Mouse (Mus musculus) myocyte (in vitro differentiated cells): ENCODE data around the gene Gm17622.

Experiments
- CEBPB ChIP-seq: IDR thresholded peaks from 2 replicates; pipeline ENCODE4 v1.6.1; 2011; ENCODE audit warnings: mild to moderate bottlenecking, moderate library complexity; ENCODE audit not compliant: poor library complexity, insufficient read depth, severe bottlenecking
- E2F4 ChIP-seq: IDR thresholded peaks from one replicate; pipeline ENCODE4 v1.6.1; 2011; ENCODE audit warnings: mild to moderate bottlenecking, control low read depth, moderate library complexity; ENCODE audit not compliant: insufficient read depth
- MAX ChIP-seq: IDR thresholded peaks from one replicate; pipeline ENCODE4 v1.6.1; 2011; ENCODE audit warnings: low read depth, mild to moderate bottlenecking, control low read depth
- MYOD1 ChIP-seq, 3 experiments: IDR thresholded peaks; one replicate each; pipeline ENCODE4 v1.6.1; 2011; ENCODE audit warnings: control low read depth in 2 of 3, low read depth in 2 of 3, mild to moderate bottlenecking in 2 of 3, moderate library complexity in 1 of 3; ENCODE audit not compliant: insufficient read length in 2 of 3, control insufficient read depth in 1 of 3
- MYOG ChIP-seq, 3 experiments: IDR thresholded peaks; one replicate each; pipeline ENCODE4 v1.6.1; 2011; ENCODE audit warnings: control low read depth in 2 of 3, low read depth in 2 of 3, mild to moderate bottlenecking in 2 of 3; ENCODE audit not compliant: insufficient read length in 2 of 3, control insufficient read depth in 1 of 3, insufficient read depth in 1 of 3
- POLR2A ChIP-seq: IDR thresholded peaks from one replicate; pipeline ENCODE4 v1.6.1; 2011; ENCODE audit warnings: low read depth, mild to moderate bottlenecking, control low read depth, moderate library complexity; ENCODE audit not compliant: insufficient read length
- POLR2AphosphoS2 ChIP-seq: IDR thresholded peaks from one replicate; pipeline ENCODE4 v1.6.1; 2011; ENCODE audit warnings: low read depth, control low read depth; ENCODE audit not compliant: insufficient read length
- REST ChIP-seq: IDR thresholded peaks from one replicate; pipeline ENCODE4 v1.6.1; 2011; ENCODE audit warnings: mild to moderate bottlenecking, control low read depth, moderate library complexity; ENCODE audit not compliant: insufficient read depth, insufficient read length
- SRF ChIP-seq: IDR thresholded peaks from one replicate; pipeline ENCODE4 v1.6.1; 2011; ENCODE audit warnings: low read depth; ENCODE audit not compliant: control insufficient read depth, insufficient read length
- TCF12 ChIP-seq: IDR thresholded peaks from one replicate; pipeline ENCODE4 v1.6.1; 2011; ENCODE audit warnings: mild to moderate bottlenecking, control low read depth; ENCODE audit not compliant: poor library complexity, insufficient read depth, severe bottlenecking
- TCF3 ChIP-seq: IDR thresholded peaks from one replicate; pipeline ENCODE4 v1.6.1; 2011; ENCODE audit warnings: low read depth, control low read depth; ENCODE audit not compliant: insufficient read length
- USF1 ChIP-seq: IDR thresholded peaks from one replicate; pipeline ENCODE4 v1.6.1; 2011; ENCODE audit warnings: low read depth, mild to moderate bottlenecking, control low read depth, moderate library complexity

GRCm38 (mm10) chr13:96468678-96469077 is 21.9 kb upstream of the Gm17622 start:
- TF ChIP-seq MYOG (IDR thresholded peaks at IDR 0.05; ENCODE audit: control insufficient read depth in 1 of 3, insufficient read depth in 1 of 3, insufficient read length in 2 of 3, low read depth in 2 of 3) (no peak), E2F4 (no peak), TCF12 (no peak), MAX (no peak), SRF (no peak), TCF3 (no peak), USF1 (no peak), POLR2A (no peak), REST (no peak), POLR2AphosphoS2 (no peak), MYOD1 (IDR thresholded peaks at IDR 0.05; ENCODE audit: control insufficient read depth in 1 of 3, insufficient read length in 2 of 3, low read depth in 2 of 3) (no peak), CEBPB (no peak)
